Mouse (Mus musculus) heart, postnatal 14 days (tissue): ENCODE data around the gene Sco2. TPM values are rescaled to one million over a fixed set of nuclear protein-coding genes. Genes with fewer than 3 reads are reported as not detected.

Experiments
- DNase-seq, 2 experiments: peaks; one replicate each; pipeline ENCODE4 v3.0.0; 2021 to 2022
- intact Hi-C: fragments of 180-260 bp; cut with DNase I; formaldehyde crosslinking; loops from one replicate; pipeline ENCODE4 v1.15.1; 2025
- total RNA-seq, 2 experiments: library from RNA; stranded (reverse); gene quantifications; 2 replicates each; pipeline ENCODE4 v1.2.3; 2021

Sco2 gene
- total RNA-seq, 2 experiments from 2014 or later: 19.7 to 21.4 TPM

- intact Hi-C loops: no loop called here
- no peak for DNase-seq
These were observed 34.0 kb downstream of the Sco2 start for GRCm38 (mm10) chr15:89339696-89340095.

GRCm38 (mm10) chr15:89336422-89336821 lies 37.2 kb downstream of the Sco2 start:
- no peak for DNase-seq

GRCm38 (mm10) chr15:89334774-89335537 lies 38.7 kb downstream of the Sco2 start:
- intact Hi-C loops: no loop called here

More at GRCm38 (mm10) chr15:89336422-89336821, 37.2 kb downstream of the Sco2 start:
- intact Hi-C loops: no loop called here

GRCm38 (mm10) chr15:89334271-89334670 lies 39.4 kb downstream of the Sco2 start, which contains the start of gene Miox:
Gene Miox, plus strand, starts transcription at chr15:89334398.
- DNase-seq: no peak
- intact Hi-C loops: no loop called here

More at GRCm38 (mm10) chr15:89334774-89335537, 38.7 kb downstream of the Sco2 start:
- no peak for DNase-seq

GRCm38 (mm10) chr15:89326441-89326840 lies 47.2 kb downstream of the Sco2 start:
- no peak for DNase-seq
- intact Hi-C loops: no loop called here

GRCm38 (mm10) chr15:89323656-89324055 lies 50.0 kb downstream of the Sco2 start:
- intact Hi-C loops: no loop called here
- no peak for DNase-seq

GRCm38 (mm10) chr15:89322670-89323522 lies 50.8 kb downstream of the Sco2 start, which contains the start of gene Adm2:
Gene Adm2, plus strand, starts transcription at chr15:89322720.
- DNase-seq: no peak
- intact Hi-C loops: no loop called here

Other genes starting within 250 kb of the Sco2 start
- gene Hdac10, start 245.1 kb downstream of the Sco2 start, total RNA-seq: 1 to 10 TPM; 7.2 to 8.4 TPM
- gene Mapk12, start 233.1 kb downstream of the Sco2 start, total RNA-seq: 10 to 100 TPM; 16.8 to 18.7 TPM
- 1 to 10 TPM; 2.3 to 3.7 TPM for gene Mapk11, start 224.2 kb downstream of the Sco2 start, total RNA-seq
- 100 to 1,000 TPM in 1 of 2 experiments, 10 to 100 TPM in 1; 98.2 to 101 TPM for gene Plxnb2, start 193.1 kb downstream of the Sco2 start, total RNA-seq
- 10 to 100 TPM in 1 of 2 experiments, 1 to 10 TPM in 1; 9.7 to 10.1 TPM for gene Dennd6b, start 177.3 kb downstream of the Sco2 start, total RNA-seq
- 10 to 100 TPM; 57.8 to 61.2 TPM for gene Ppp6r2, start 162.3 kb downstream of the Sco2 start, total RNA-seq
- 10 to 100 TPM; 70.7 to 74.7 TPM for gene Sbf1, start 58.5 kb downstream of the Sco2 start, total RNA-seq
- not detected for gene Adm2, start 51.1 kb downstream of the Sco2 start, total RNA-seq
- gene Miox, start 39.4 kb downstream of the Sco2 start, total RNA-seq: not detected
- 10 to 100 TPM; 33.1 to 38.3 TPM for gene Lmf2, start 18.2 kb downstream of the Sco2 start, total RNA-seq
- 10 to 100 TPM; 56.0 to 64.7 TPM for gene Ncaph2, start 18.1 kb downstream of the Sco2 start, total RNA-seq
- under 1 TPM; 0.20 to 0.74 TPM for gene Tymp, start 3.2 kb upstream of the Sco2 start, total RNA-seq
- gene Odf3b, start 5.4 kb upstream of the Sco2 start, total RNA-seq: 1 to 10 TPM in 1 of 2 experiments, under 1 TPM in 1; 0.76 to 1.6 TPM
- not detected for gene Klhdc7b, start 11.1 kb upstream of the Sco2 start, total RNA-seq
- not detected for gene Syce3, start 36.7 kb upstream of the Sco2 start, total RNA-seq
- gene Cpt1b, start 52.0 kb upstream of the Sco2 start, total RNA-seq: 100 to 1,000 TPM; 596 TPM
- gene C730034F03Rik, start 55.7 kb upstream of the Sco2 start, total RNA-seq: 1 to 10 TPM; 1.6 to 2.9 TPM
- 10 to 100 TPM; 11.0 to 14.6 TPM for gene Gm44502, start 55.9 kb upstream of the Sco2 start, total RNA-seq
- 10 to 100 TPM; 50.9 to 59.9 TPM for gene Chkb, start 56.1 kb upstream of the Sco2 start, total RNA-seq
- gene Mapk8ip2, start 80.1 kb upstream of the Sco2 start, total RNA-seq: under 1 TPM; 0.05 to 0.31 TPM
- 10 to 100 TPM; 13.7 to 15.5 TPM for gene Arsa, start 103.6 kb upstream of the Sco2 start, total RNA-seq
- 10 to 100 TPM; 78.7 to 83.9 TPM for gene Shank3, start 125.8 kb upstream of the Sco2 start, total RNA-seq
- under 1 TPM; 0.15 to 0.53 TPM for gene Acr, start 194.5 kb upstream of the Sco2 start, total RNA-seq
- 1 to 10 TPM; 5.0 to 7.5 TPM for gene Rabl2, start 218.1 kb upstream of the Sco2 start, total RNA-seq